8 mouse cellular contexts compared by ENCODE assay signal in the genomic region with DNA sequence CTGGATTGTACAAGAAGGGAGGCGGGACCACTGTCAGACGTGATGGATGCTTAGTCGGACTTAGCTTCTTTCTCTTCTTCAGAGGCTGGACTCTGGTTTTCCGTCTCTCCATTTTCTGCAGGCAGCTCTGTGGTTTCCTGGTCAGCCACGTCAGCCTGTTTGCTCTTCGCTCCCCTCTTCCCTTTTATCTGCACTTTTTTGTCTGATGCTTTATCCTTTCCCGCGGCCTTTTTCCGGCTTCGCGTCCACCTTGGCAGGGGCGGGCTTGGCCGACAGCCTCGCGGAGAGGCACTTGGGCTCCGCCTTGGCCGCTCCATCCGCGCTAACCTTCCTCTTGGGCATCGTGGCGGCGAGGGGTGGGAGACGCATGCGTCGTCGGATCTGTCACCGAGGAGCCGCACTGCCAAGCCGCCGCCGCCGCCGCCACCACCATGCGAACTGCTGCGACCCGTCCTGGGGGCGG. TPM values are rescaled to one million over a fixed set of nuclear protein-coding genes. Genes with fewer than 3 reads are reported as not detected.
DNase-seq lines count a peak whose midpoint lies in the region; ATAC-seq lines count a peak whose summit lies in the region.
"Not testable (repeated sequence)": the region's sequence is repeated elsewhere in the genome, so short reads cannot be mapped to it uniquely, and the experiment has no call there.

No protein-coding gene starts in this region.

- H3K4me2 ChIP-seq in intestine, embryonic 16.5 days (ENCODE audit: low read depth, low read length), result peak overlapping the region; percentile 49

- 0 out of 2 replicates have a peak overlapping the region, but pooled peaks have one; percentile 51 for H3K27ac ChIP-seq in embryonic facial prominence, embryonic 10.5 days (replicated peaks)
- not testable (repeated sequence) for H3K27ac ChIP-seq in intestine, embryonic 16.5 days (ENCODE audit: low read length)

- peak; percentile 79 for DNase-seq in adrenal gland, postnatal 14 days
- DNase-seq in embryonic facial prominence, embryonic 10.5 days (ENCODE audit: low spot score), result peak; percentile 81
- peak; percentile 55 to 66 for DNase-seq in left cerebral cortex, postnatal 25 days (ENCODE audit: low spot score in 2 of 2)
- peak; percentile 29 to 31 for DNase-seq in right cerebral cortex, postnatal 36 days (ENCODE audit: low spot score in 2 of 2)
- peak; percentile 47 for DNase-seq in yolk sac, embryonic 10.5 days (ENCODE audit: low spot score)

- H3K27me3 ChIP-seq in embryonic facial prominence, embryonic 10.5 days (replicated peaks; ENCODE audit: low read depth, poor library complexity, severe bottlenecking); intestine, embryonic 16.5 days (replicated peaks; ENCODE audit: control insufficient read depth, insufficient read depth, low read length): not testable (repeated sequence)

- peak overlapping the region; percentile 49; the same call in 1 of the 2 replicates for H3K9ac ChIP-seq in intestine, embryonic 16.5 days (ENCODE audit: low read depth, low read length)

- WGBS in embryonic facial prominence, embryonic 10.5 days, result 12% methylated on average over 37 of the region's 37 CpGs
- 14% methylated on average over 37 of the region's 37 CpGs for WGBS in intestine, embryonic 16.5 days

- ATAC-seq in granulocyte monocyte progenitor cell, adult 5-6 weeks (replicated peaks; ENCODE audit: poor library complexity, severe bottlenecking), result peak; percentile 99
- peak; percentile 79 for ATAC-seq in intestine, embryonic 16.5 days
- peak; percentile 99 for ATAC-seq in megakaryocyte-erythroid progenitor cell, adult 5-6 weeks (replicated peaks; ENCODE audit: low FRiP score, low TSS enrichment, poor library complexity, severe bottlenecking)

- H3K4me3 ChIP-seq in embryonic facial prominence, embryonic 10.5 days, result peak overlapping the region; percentile 50
- H3K4me3 ChIP-seq in intestine, embryonic 16.5 days (ENCODE audit: low read length), result peak overlapping the region; percentile 43

- not testable (repeated sequence) for H3K9me3 ChIP-seq in embryonic facial prominence, embryonic 10.5 days; intestine, embryonic 16.5 days (ENCODE audit: control insufficient read depth, low read length)

- intact Hi-C loops in left cerebral cortex, postnatal 25 days (cut with DNase I), result not testable (repeated sequence)

- not testable (repeated sequence) for H3K4me1 ChIP-seq in embryonic facial prominence, embryonic 10.5 days; intestine, embryonic 16.5 days (ENCODE audit: control insufficient read depth, insufficient read depth, low read length)

- H3K36me3 ChIP-seq in embryonic facial prominence, embryonic 10.5 days (replicated peaks); intestine, embryonic 16.5 days (ENCODE audit: control insufficient read depth, insufficient read depth, low read length): not testable (repeated sequence)

RNA-seq across cellular contexts. Expression of a gene that starts 38.9 kb away (rescaled TPM):
- total RNA-seq in adrenal gland, postnatal 14 days (2021), result 37.6 and 43.7 TPM in 2 replicates
- polyA plus RNA-seq in embryonic facial prominence, embryonic 10.5 days (2016; fragmentation: Nextera tagmentation; extraction: Ambion mirVana), result 180 and 184 TPM in 2 replicates
- 97.5 and 104 TPM in 2 replicates for total RNA-seq in granulocyte monocyte progenitor cell, adult 5-6 weeks (2014; fragmentation: Nextera tagmentation)
- total RNA-seq in granulocyte monocyte progenitor cell, adult 5-6 weeks (2017), result 137 and 157 TPM in 2 replicates
- polyA plus RNA-seq in intestine, embryonic 16.5 days (2015; fragmentation: Nextera tagmentation; extraction: Ambion mirVana), result 125 and 127 TPM in 2 replicates
- 10 to 100 TPM; 67.6 to 68.4 TPM for total RNA-seq in left cerebral cortex, postnatal 25 days (2021)
- 80.1 and 96.6 TPM in 2 replicates for total RNA-seq in megakaryocyte-erythroid progenitor cell, adult 5-6 weeks (2014; fragmentation: Nextera tagmentation)
- 183 and 186 TPM in 2 replicates for total RNA-seq in megakaryocyte-erythroid progenitor cell, adult 5-6 weeks (2017)

RNA-seq across cellular contexts. Expression of a gene that starts 58.8 kb away (rescaled TPM):
- total RNA-seq in adrenal gland, postnatal 14 days (2021), result 26.8 and 27.6 TPM in 2 replicates
- polyA plus RNA-seq in embryonic facial prominence, embryonic 10.5 days (2016; fragmentation: Nextera tagmentation; extraction: Ambion mirVana), result 79.3 and 83.0 TPM in 2 replicates
- 40.4 and 65.2 TPM in 2 replicates for total RNA-seq in granulocyte monocyte progenitor cell, adult 5-6 weeks (2014; fragmentation: Nextera tagmentation)
- total RNA-seq in granulocyte monocyte progenitor cell, adult 5-6 weeks (2017), result 40.7 and 47.7 TPM in 2 replicates
- 59.5 and 64.8 TPM in 2 replicates for polyA plus RNA-seq in intestine, embryonic 16.5 days (2015; fragmentation: Nextera tagmentation; extraction: Ambion mirVana)
- 10 to 100 TPM; 33.8 to 36.9 TPM for total RNA-seq in left cerebral cortex, postnatal 25 days (2021)
- 40.1 and 40.2 TPM in 2 replicates for total RNA-seq in megakaryocyte-erythroid progenitor cell, adult 5-6 weeks (2014; fragmentation: Nextera tagmentation)
- total RNA-seq in megakaryocyte-erythroid progenitor cell, adult 5-6 weeks (2017), result 35.2 and 45.3 TPM in 2 replicates

RNA-seq across cellular contexts. Expression of a gene that starts 58.8 kb away (rescaled TPM):
- total RNA-seq in adrenal gland, postnatal 14 days (2021), result 8.1 and 11.8 TPM in 2 replicates
- polyA plus RNA-seq in embryonic facial prominence, embryonic 10.5 days (2016; fragmentation: Nextera tagmentation; extraction: Ambion mirVana), result 9.4 and 10.0 TPM in 2 replicates
- total RNA-seq in granulocyte monocyte progenitor cell, adult 5-6 weeks (2014; fragmentation: Nextera tagmentation), result 10.0 and 12.7 TPM in 2 replicates
- total RNA-seq in granulocyte monocyte progenitor cell, adult 5-6 weeks (2017), result 6.0 and 10.6 TPM in 2 replicates
- polyA plus RNA-seq in intestine, embryonic 16.5 days (2015; fragmentation: Nextera tagmentation; extraction: Ambion mirVana), result 7.1 and 7.7 TPM in 2 replicates
- total RNA-seq in left cerebral cortex, postnatal 25 days (2021), result 1 to 10 TPM; 8.1 to 8.3 TPM
- 6.2 and 16.3 TPM in 2 replicates for total RNA-seq in megakaryocyte-erythroid progenitor cell, adult 5-6 weeks (2014; fragmentation: Nextera tagmentation)
- 7.4 and 14.3 TPM in 2 replicates for total RNA-seq in megakaryocyte-erythroid progenitor cell, adult 5-6 weeks (2017)

RNA-seq across cellular contexts. Expression of a gene that starts 58.8 kb away (rescaled TPM):
- 9.1 and 11.4 TPM in 2 replicates for total RNA-seq in adrenal gland, postnatal 14 days (2021)
- 14.8 and 17.4 TPM in 2 replicates for polyA plus RNA-seq in embryonic facial prominence, embryonic 10.5 days (2016; fragmentation: Nextera tagmentation; extraction: Ambion mirVana)
- 19.2 and 38.4 TPM in 2 replicates for total RNA-seq in granulocyte monocyte progenitor cell, adult 5-6 weeks (2014; fragmentation: Nextera tagmentation)
- total RNA-seq in granulocyte monocyte progenitor cell, adult 5-6 weeks (2017), result 7.0 and 8.5 TPM in 2 replicates
- 16.2 and 19.7 TPM in 2 replicates for polyA plus RNA-seq in intestine, embryonic 16.5 days (2015; fragmentation: Nextera tagmentation; extraction: Ambion mirVana)
- total RNA-seq in left cerebral cortex, postnatal 25 days (2021), result 10 to 100 TPM; 12.4 to 15.6 TPM
- total RNA-seq in megakaryocyte-erythroid progenitor cell, adult 5-6 weeks (2014; fragmentation: Nextera tagmentation), result 19.3 and 35.7 TPM in 2 replicates
- 9.0 and 25.6 TPM in 2 replicates for total RNA-seq in megakaryocyte-erythroid progenitor cell, adult 5-6 weeks (2017)

Comparison
In these comparisons a context has a peak if more than half of its experiments do, and no peak if none do; other contexts are left out.
1. DNase-seq: peak in every context shown above with its lines; median percentile 81 in embryonic facial prominence, embryonic 10.5 days; 79 in adrenal gland, postnatal 14 days; 60 in left cerebral cortex, postnatal 25 days; 47 in yolk sac, embryonic 10.5 days; 30 in right cerebral cortex, postnatal 36 days.